Mouse (Mus musculus) liver, postnatal 0 days (tissue): ENCODE results near the gene Spsb1.

Source experiments
- CTCF ChIP-seq: sonication (generic); IDR thresholded peaks from 2 replicates; pipeline ENCODE4 v1.5.1; 2016; ENCODE audit warnings: antibody characterized with exemption, low read depth
- EP300 ChIP-seq: IDR thresholded peaks from 2 replicates; pipeline ENCODE4 v1.6.1; 2016; ENCODE audit warnings: antibody characterized with exemption, low read depth, mild to moderate bottlenecking

- TF ChIP-seq CTCF = no peak
- TF ChIP-seq EP300 = no peak
Observed at GRCm38 (mm10) chr4:149922121-149922718, 32.6 kb downstream of the Spsb1 start.
